Mouse (Mus musculus): Measurements from ENCODE around the gene Klhl13. TPM values are rescaled to one million over a fixed set of nuclear protein-coding genes. Genes with fewer than 3 reads are reported as not detected.
A peak's percentile ranks its signal among the peaks of the same experiment; 100 is the strongest.

The Klhl13 gene
- total and polyA plus RNA-seq, 2 experiments from 2014 or later = 149 to 255 TPM

GRCm38 (mm10) chrX:23350083-23350482 lies 14.8 kb downstream of the Klhl13 start:
- WGBS = 96% methylated on average over 1 of the region's 1 CpGs
- Histone ChIP-seq H3K4me2 (ENCODE audit: low read depth, low read length, poor library complexity, severe bottlenecking) (no peak overlapping the region), H3K9me3 (ENCODE audit: low read length) (no peaks in the 10 kb centered on the region), H3K9ac (replicated peaks; ENCODE audit: low read length, poor library complexity, severe bottlenecking) (no peak overlapping the region), H3K36me3 (ENCODE audit: insufficient read depth, low read length) (no peaks in the 10 kb centered on the region), H3K27me3 (ENCODE audit: insufficient read depth, low read length) (no peaks in the 10 kb centered on the region), H3K4me1 (ENCODE audit: insufficient read depth, low read length) (no peaks in the 10 kb centered on the region), H3K27ac (ENCODE audit: low read depth, low read length) (no peak overlapping the region), H3K4me3 (ENCODE audit: low read depth, low read length) (no peak overlapping the region)
- ATAC-seq (ENCODE audit: low FRiP score) = no peak
- DNase-seq (ENCODE audit: low spot score) = peak; percentile 1
- peak; percentile 50 for TF ChIP-seq CTCF (IDR thresholded peaks at IDR 0.05)

DNA sequence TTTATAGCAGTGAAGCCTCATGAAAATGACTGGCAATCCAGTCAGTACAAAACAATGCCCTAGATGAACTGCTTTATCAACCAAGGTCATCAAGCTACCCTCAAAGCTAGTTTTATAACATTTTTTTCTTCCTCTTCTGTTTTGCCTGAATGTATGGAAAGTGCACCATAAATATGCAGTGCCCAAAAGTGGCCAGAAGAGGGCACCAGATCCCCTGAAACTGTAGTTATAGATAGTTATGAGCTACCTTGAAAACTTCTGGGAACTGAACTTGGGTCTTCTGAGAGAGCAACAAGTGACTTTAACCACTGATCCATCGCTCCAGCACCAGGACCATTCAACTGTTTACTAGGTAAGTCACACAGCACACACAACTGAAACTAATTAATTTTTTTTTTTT lies 36.8 kb downstream of the Klhl13 start:
- DNase-seq (ENCODE audit: low spot score) = no peak
- ATAC-seq (ENCODE audit: low FRiP score) = no peak
- 67% methylated on average over 1 of the region's 1 CpGs for WGBS
- H3K4me2 ChIP-seq (ENCODE audit: low read depth, low read length, poor library complexity, severe bottlenecking) = no peak overlapping the region
- no peaks in the 10 kb centered on the region for H3K27me3 ChIP-seq (ENCODE audit: insufficient read depth, low read length)
- no peak overlapping the region for H3K9ac ChIP-seq (replicated peaks; ENCODE audit: low read length, poor library complexity, severe bottlenecking)
- H3K4me1 ChIP-seq (ENCODE audit: insufficient read depth, low read length) = no peaks in the 10 kb centered on the region
- peak; percentile 52 for TF ChIP-seq CTCF (IDR thresholded peaks at IDR 0.05)
- no peaks in the 10 kb centered on the region for H3K36me3 ChIP-seq (ENCODE audit: insufficient read depth, low read length)
- no peaks in the 10 kb centered on the region for H3K9me3 ChIP-seq (ENCODE audit: low read length)
- H3K4me3 ChIP-seq (ENCODE audit: low read depth, low read length) = no peak overlapping the region
- no peak overlapping the region for H3K27ac ChIP-seq (ENCODE audit: low read depth, low read length)

DNA sequence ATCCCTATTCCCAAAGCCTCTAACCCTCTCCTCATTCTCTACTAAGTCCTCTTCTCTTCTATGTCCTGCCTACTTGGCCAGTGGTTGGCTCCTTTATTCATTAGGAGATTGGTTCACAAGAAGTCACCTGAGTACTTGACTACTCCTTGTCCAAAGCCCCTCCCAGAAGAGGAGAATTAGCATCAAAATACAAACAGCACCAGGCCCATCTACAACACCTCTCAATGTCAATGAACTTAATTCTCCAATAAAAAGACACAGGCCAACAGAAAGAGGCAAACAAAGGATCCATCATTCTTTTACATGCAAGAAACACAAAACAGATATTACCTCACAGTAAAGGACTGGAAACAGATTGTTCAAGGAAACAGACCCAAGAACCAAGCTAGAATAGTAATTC lies 46.0 kb downstream of the Klhl13 start:
- no peak for ATAC-seq (ENCODE audit: low FRiP score)
- TF ChIP-seq CTCF (IDR thresholded peaks at IDR 0.05) = no peak
- Histone ChIP-seq H3K4me3 (ENCODE audit: low read depth, low read length) (no peak overlapping the region), H3K36me3 (ENCODE audit: insufficient read depth, low read length) (no peaks in the 10 kb centered on the region), H3K4me1 (ENCODE audit: insufficient read depth, low read length) (no peaks in the 10 kb centered on the region), H3K9ac (replicated peaks; ENCODE audit: low read length, poor library complexity, severe bottlenecking) (no peak overlapping the region), H3K27ac (ENCODE audit: low read depth, low read length) (no peak overlapping the region), H3K27me3 (ENCODE audit: insufficient read depth, low read length) (no peaks in the 10 kb centered on the region), H3K4me2 (ENCODE audit: low read depth, low read length, poor library complexity, severe bottlenecking) (no peak overlapping the region), H3K9me3 (ENCODE audit: low read length) (no peaks in the 10 kb centered on the region)
- no peak for DNase-seq (ENCODE audit: low spot score)

- H3K4me2 ChIP-seq (ENCODE audit: low read depth, low read length, poor library complexity, severe bottlenecking) = no peak overlapping the region
- no peak overlapping the region for H3K9ac ChIP-seq (replicated peaks; ENCODE audit: low read length, poor library complexity, severe bottlenecking)
- H3K4me1 ChIP-seq (ENCODE audit: insufficient read depth, low read length) = no peaks in the 10 kb centered on the region
- peak overlapping the region; percentile 21; the same call in 1 of the 2 replicates for H3K4me3 ChIP-seq (ENCODE audit: low read depth, low read length)
- no peaks in the 10 kb centered on the region for H3K27me3 ChIP-seq (ENCODE audit: insufficient read depth, low read length)
- WGBS = 19% methylated on average over 5 of the region's 5 CpGs
- ATAC-seq (ENCODE audit: low FRiP score) (peak; percentile 78), DNase-seq (ENCODE audit: low spot score) (peak; percentile 80)
- no peak overlapping the region; the same call in 1 of the 2 replicates for H3K27ac ChIP-seq (ENCODE audit: low read depth, low read length)
- H3K36me3 ChIP-seq (ENCODE audit: insufficient read depth, low read length) = no peaks in the 10 kb centered on the region
- TF ChIP-seq CTCF (IDR thresholded peaks at IDR 0.05) = peak; percentile 79
- H3K9me3 ChIP-seq (ENCODE audit: low read length) = no peaks in the 10 kb centered on the region
Measured at GRCm38 (mm10) chrX:23295952-23296598, 68.8 kb downstream of the Klhl13 start.

- Histone ChIP-seq H3K4me1 (ENCODE audit: insufficient read depth, low read length) (no peaks in the 10 kb centered on the region), H3K9me3 (ENCODE audit: low read length) (no peaks in the 10 kb centered on the region), H3K27me3 (ENCODE audit: insufficient read depth, low read length) (no peaks in the 10 kb centered on the region), H3K27ac (ENCODE audit: low read depth, low read length) (peak overlapping the region; percentile 71), H3K4me2 (ENCODE audit: low read depth, low read length, poor library complexity, severe bottlenecking) (peak overlapping the region; percentile 50), H3K36me3 (ENCODE audit: insufficient read depth, low read length) (no peaks in the 10 kb centered on the region), H3K4me3 (ENCODE audit: low read depth, low read length) (peak overlapping the region; percentile 37), H3K9ac (replicated peaks; ENCODE audit: low read length, poor library complexity, severe bottlenecking) (peak overlapping the region; percentile 51)
- ATAC-seq (ENCODE audit: low FRiP score) (no peak), DNase-seq (ENCODE audit: low spot score) (no peak)
- 18% methylated on average over 9 of the region's 10 CpGs for WGBS
- TF ChIP-seq CTCF (IDR thresholded peaks at IDR 0.05) = no peak
Measured at GRCm38 (mm10) chrX:23285442-23285817, 79.5 kb downstream of the Klhl13 start.

GRCm38 (mm10) chrX:23284530-23285441 lies 80.1 kb downstream of the Klhl13 start:
- no peaks in the 10 kb centered on the region for H3K36me3 ChIP-seq (ENCODE audit: insufficient read depth, low read length)
- peak overlapping the region; percentile 50 for H3K4me2 ChIP-seq (ENCODE audit: low read depth, low read length, poor library complexity, severe bottlenecking)
- DNase-seq (ENCODE audit: low spot score) = peak; percentile 27
- peak overlapping the region; percentile 71 for H3K27ac ChIP-seq (ENCODE audit: low read depth, low read length)
- H3K9me3 ChIP-seq (ENCODE audit: low read length) = no peaks in the 10 kb centered on the region
- ATAC-seq (ENCODE audit: low FRiP score) = peak; percentile 44; the same call in 1 of the 2 replicates
- 23% methylated on average over 11 of the region's 11 CpGs for WGBS
- H3K4me3 ChIP-seq (ENCODE audit: low read depth, low read length) = peak overlapping the region; percentile 37
- peak overlapping the region; percentile 51 for H3K9ac ChIP-seq (replicated peaks; ENCODE audit: low read length, poor library complexity, severe bottlenecking)
- H3K27me3 ChIP-seq (ENCODE audit: insufficient read depth, low read length) = no peaks in the 10 kb centered on the region
- no peaks in the 10 kb centered on the region for H3K4me1 ChIP-seq (ENCODE audit: insufficient read depth, low read length)
- TF ChIP-seq CTCF (IDR thresholded peaks at IDR 0.05) = no peak
